Mouse (Mus musculus) myocyte (in vitro differentiated cells): ENCODE results near the gene Klhl3.

Experiments
- CEBPB ChIP-seq: IDR thresholded peaks from 2 replicates; pipeline ENCODE4 v1.6.1; 2011; ENCODE audit warnings: mild to moderate bottlenecking, moderate library complexity; ENCODE audit not compliant: poor library complexity, insufficient read depth, severe bottlenecking
- E2F4 ChIP-seq: IDR thresholded peaks from one replicate; pipeline ENCODE4 v1.6.1; 2011; ENCODE audit warnings: mild to moderate bottlenecking, control low read depth, moderate library complexity; ENCODE audit not compliant: insufficient read depth
- MAX ChIP-seq: IDR thresholded peaks from one replicate; pipeline ENCODE4 v1.6.1; 2011; ENCODE audit warnings: low read depth, mild to moderate bottlenecking, control low read depth
- MYOD1 ChIP-seq, 3 experiments: IDR thresholded peaks; one replicate each; pipeline ENCODE4 v1.6.1; 2011; ENCODE audit warnings: control low read depth in 2 of 3, low read depth in 2 of 3, mild to moderate bottlenecking in 2 of 3, moderate library complexity in 1 of 3; ENCODE audit not compliant: insufficient read length in 2 of 3, control insufficient read depth in 1 of 3
- MYOG ChIP-seq, 3 experiments: IDR thresholded peaks; one replicate each; pipeline ENCODE4 v1.6.1; 2011; ENCODE audit warnings: control low read depth in 2 of 3, low read depth in 2 of 3, mild to moderate bottlenecking in 2 of 3; ENCODE audit not compliant: insufficient read length in 2 of 3, control insufficient read depth in 1 of 3, insufficient read depth in 1 of 3
- POLR2A ChIP-seq: IDR thresholded peaks from one replicate; pipeline ENCODE4 v1.6.1; 2011; ENCODE audit warnings: low read depth, mild to moderate bottlenecking, control low read depth, moderate library complexity; ENCODE audit not compliant: insufficient read length
- POLR2AphosphoS2 ChIP-seq: IDR thresholded peaks from one replicate; pipeline ENCODE4 v1.6.1; 2011; ENCODE audit warnings: low read depth, control low read depth; ENCODE audit not compliant: insufficient read length
- REST ChIP-seq: IDR thresholded peaks from one replicate; pipeline ENCODE4 v1.6.1; 2011; ENCODE audit warnings: mild to moderate bottlenecking, control low read depth, moderate library complexity; ENCODE audit not compliant: insufficient read depth, insufficient read length
- SRF ChIP-seq: IDR thresholded peaks from one replicate; pipeline ENCODE4 v1.6.1; 2011; ENCODE audit warnings: low read depth; ENCODE audit not compliant: control insufficient read depth, insufficient read length
- TCF12 ChIP-seq: IDR thresholded peaks from one replicate; pipeline ENCODE4 v1.6.1; 2011; ENCODE audit warnings: mild to moderate bottlenecking, control low read depth; ENCODE audit not compliant: poor library complexity, insufficient read depth, severe bottlenecking
- USF1 ChIP-seq: IDR thresholded peaks from one replicate; pipeline ENCODE4 v1.6.1; 2011; ENCODE audit warnings: low read depth, mild to moderate bottlenecking, control low read depth, moderate library complexity

DNA sequence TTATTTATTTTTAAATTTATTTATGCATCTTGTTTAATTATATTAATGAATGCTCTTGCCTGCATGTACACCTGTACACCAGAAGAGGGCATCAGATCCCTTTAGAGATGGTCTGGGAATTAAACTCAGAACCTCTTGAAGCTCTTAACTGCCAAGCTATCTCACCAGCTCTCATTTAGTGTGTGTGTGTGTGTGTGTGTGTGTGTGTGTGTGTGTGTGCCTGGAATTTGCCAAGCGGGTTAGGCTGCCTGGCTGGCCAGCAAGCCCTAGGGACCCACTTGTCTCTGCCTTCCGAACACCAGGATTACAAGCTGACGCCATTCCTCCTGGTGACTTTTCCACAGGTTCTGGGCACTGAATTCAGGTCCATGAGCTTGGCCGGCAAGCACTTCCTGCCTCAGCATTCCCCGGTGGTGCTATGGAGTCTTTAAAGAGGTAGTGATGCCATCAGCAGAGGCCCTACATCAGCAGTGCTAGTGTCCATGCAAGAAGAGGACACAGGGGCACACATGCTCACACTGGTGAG, 35.7 kb upstream of the Klhl3 start:
- TF ChIP-seq TCF12 = no peak
- TF ChIP-seq USF1 = no peak
- no peak for TF ChIP-seq SRF
- TF ChIP-seq REST = no peak
- no peak for TF ChIP-seq MAX
- TF ChIP-seq POLR2A = no peak
- no peak for TF ChIP-seq E2F4
- TF ChIP-seq CEBPB = no peak
- no peak for TF ChIP-seq MYOD1 (IDR thresholded peaks at IDR 0.05; ENCODE audit: control insufficient read depth in 1 of 3, insufficient read length in 2 of 3, low read depth in 2 of 3)
- TF ChIP-seq POLR2AphosphoS2 = no peak
- no peak for TF ChIP-seq MYOG (IDR thresholded peaks at IDR 0.05; ENCODE audit: control insufficient read depth in 1 of 3, insufficient read depth in 1 of 3, insufficient read length in 2 of 3, low read depth in 2 of 3)
